In genomic region chr2:167745409-167745808, GRCm38 (mm10) we compare ENCODE assay signal across 17 mouse cellular contexts. TPM values are rescaled to one million over a fixed set of nuclear protein-coding genes. Genes with fewer than 3 reads are reported as not detected.
A peak's percentile ranks its signal among the peaks of the same experiment; 100 is the strongest.
DNase-seq lines count a peak whose midpoint lies in the region; ATAC-seq and TF ChIP-seq lines count a peak whose summit lies in the region.
"Had no signal": no experiment of that assay in that cellular context is flagged by ENCODE, and none has a peak within 500 bp of the region (broad histone marks: within the 10 kb centered on the region; RNA-seq: fewer than 3 reads in every experiment).

No protein-coding gene starts in this region.

- TF ChIP-seq POLR2A in cerebellum, adult 2 months (IDR thresholded peaks at IDR 0.05; ENCODE audit: borderline replicate concordance, insufficient read depth, low read length): no peak
- no peak for TF ChIP-seq POLR2A in thymus, adult 2 months (IDR thresholded peaks at IDR 0.05; ENCODE audit: control insufficient read depth, extremely low read depth, insufficient read depth, low read length, poor library complexity)

- H3K27me3 ChIP-seq in hindbrain, embryonic 12.5 days: no peaks in the 10 kb centered on the region
- H3K27me3 ChIP-seq in hindbrain, embryonic 14.5 days (ENCODE audit: control insufficient read depth, insufficient read depth, low read length): no peaks in the 10 kb centered on the region
- H3K27me3 ChIP-seq in forebrain, postnatal 0 days (ENCODE audit: insufficient read depth, low read length): no peaks in the 10 kb centered on the region
- no peaks in the 10 kb centered on the region for H3K27me3 ChIP-seq in midbrain, postnatal 0 days (ENCODE audit: insufficient read depth, low read length)
- no peaks in the 10 kb centered on the region for H3K27me3 ChIP-seq in cerebellum, adult 2 months (ENCODE audit: control insufficient read depth, insufficient read depth, low read length)
- no peaks in the 10 kb centered on the region for H3K27me3 ChIP-seq in thymus, adult 2 months (ENCODE audit: control insufficient read depth, insufficient read depth, low read length)
- H3K27me3 ChIP-seq: limb, embryonic 13.5 days had no signal

- no peak for ATAC-seq in hindbrain, embryonic 12.5 days (ENCODE audit: low FRiP score)
- ATAC-seq in hindbrain, embryonic 14.5 days (ENCODE audit: low FRiP score): no peak
- peak; percentile 71 for ATAC-seq in forebrain, postnatal 0 days
- peak; percentile 58 for ATAC-seq in midbrain, postnatal 0 days (ENCODE audit: low FRiP score)

- no peaks in the 10 kb centered on the region for H3K36me3 ChIP-seq in hindbrain, embryonic 12.5 days
- no peaks in the 10 kb centered on the region for H3K36me3 ChIP-seq in hindbrain, embryonic 14.5 days (replicated peaks; ENCODE audit: control insufficient read depth, insufficient read depth)
- no peaks in the 10 kb centered on the region for H3K36me3 ChIP-seq in forebrain, postnatal 0 days (ENCODE audit: insufficient read depth)
- no peaks in the 10 kb centered on the region for H3K36me3 ChIP-seq in midbrain, postnatal 0 days (ENCODE audit: insufficient read depth, low read length)
- no peaks in the 10 kb centered on the region for H3K36me3 ChIP-seq in thymus, adult 2 months (ENCODE audit: control insufficient read depth, insufficient read depth, low read length)
- H3K36me3 ChIP-seq: limb, embryonic 13.5 days had no signal

- H3K4me3 ChIP-seq in hindbrain, embryonic 12.5 days: no peak overlapping the region
- no peak overlapping the region for H3K4me3 ChIP-seq in hindbrain, embryonic 14.5 days (replicated peaks; ENCODE audit: low read length)
- H3K4me3 ChIP-seq in forebrain, postnatal 0 days (ENCODE audit: low read depth, low read length): no peak overlapping the region
- H3K4me3 ChIP-seq in midbrain, postnatal 0 days (ENCODE audit: low read depth, low read length): no peak overlapping the region
- H3K4me3 ChIP-seq in cerebellum, adult 2 months (replicated peaks; ENCODE audit: insufficient read depth, low read depth, low read length): no peak overlapping the region
- no peak overlapping the region for H3K4me3 ChIP-seq in thymus, adult 2 months (ENCODE audit: control insufficient read depth, insufficient read depth, low read length)
- H3K4me3 ChIP-seq: erythroblast, embryonic 14.5 days; limb, embryonic 13.5 days had no signal

- no peak overlapping the region for H3K4me2 ChIP-seq in hindbrain, embryonic 12.5 days (replicated peaks)
- no peak overlapping the region for H3K4me2 ChIP-seq in hindbrain, embryonic 14.5 days (replicated peaks)
- no peak overlapping the region for H3K4me2 ChIP-seq in forebrain, postnatal 0 days (ENCODE audit: low read depth)
- H3K4me2 ChIP-seq in midbrain, postnatal 0 days (ENCODE audit: low read depth, low read length, poor library complexity, severe bottlenecking): no peak overlapping the region
- H3K4me2 ChIP-seq: limb, embryonic 13.5 days had no signal

- H3K9ac ChIP-seq in hindbrain, embryonic 12.5 days: peak overlapping the region; percentile 24; the same call in 1 of the 2 replicates
- H3K9ac ChIP-seq in hindbrain, embryonic 14.5 days: no peak overlapping the region
- H3K9ac ChIP-seq in forebrain, postnatal 0 days: no peak overlapping the region
- no peak overlapping the region for H3K9ac ChIP-seq in midbrain, postnatal 0 days (replicated peaks; ENCODE audit: low read length, poor library complexity, severe bottlenecking)
- H3K9ac ChIP-seq: limb, embryonic 13.5 days had no signal

- WGBS in hindbrain, embryonic 12.5 days: 57% methylated on average over 6 of the region's 6 CpGs
- 63% methylated on average over 6 of the region's 6 CpGs for WGBS in hindbrain, embryonic 14.5 days
- 49% methylated on average over 6 of the region's 6 CpGs for WGBS in forebrain, postnatal 0 days
- WGBS in midbrain, postnatal 0 days: 58% methylated on average over 6 of the region's 6 CpGs
- 36% methylated on average over 6 of the region's 6 CpGs for WGBS in cerebellum, adult 2 months
- WGBS in thymus, adult 2 months: 95% methylated on average over 6 of the region's 6 CpGs

- no peak for DNase-seq in hindbrain, embryonic 14.5 days (ENCODE audit: low spot score)
- DNase-seq in retina, postnatal 1 day: peak; percentile 67
- no peak for DNase-seq in retina, embryonic 14.5 days (ENCODE audit: low spot score)
- peak; percentile 14 for DNase-seq in forebrain, postnatal 0 days
- DNase-seq in midbrain, postnatal 0 days (ENCODE audit: low spot score): peak; percentile 36
- DNase-seq in cerebellum, adult 2 months: no peak
- no peak for DNase-seq in thymus, adult 2 months
- DNase-seq: adrenal gland, adult 2 months; cerebellum, postnatal 36 days; gastrocnemius, postnatal 10 days; heart, postnatal 10 days; kidney, adult 8-10 months; layer of hippocampus, adult 9-11 months; lung, adult 2 months had no signal

- peak overlapping the region; percentile 44; the same call in 1 of the 2 replicates for H3K27ac ChIP-seq in hindbrain, embryonic 12.5 days
- H3K27ac ChIP-seq in hindbrain, embryonic 14.5 days: no peak overlapping the region
- no peak overlapping the region for H3K27ac ChIP-seq in forebrain, postnatal 0 days (ENCODE audit: low read depth, low read length)
- no peak overlapping the region for H3K27ac ChIP-seq in midbrain, postnatal 0 days (ENCODE audit: low read depth, low read length)
- no peak overlapping the region for H3K27ac ChIP-seq in cerebellum, adult 2 months (ENCODE audit: insufficient read depth, low read length)
- H3K27ac ChIP-seq in thymus, adult 2 months (ENCODE audit: control insufficient read depth, insufficient read depth, low read length): no peak overlapping the region
- H3K27ac ChIP-seq: limb, embryonic 13.5 days had no signal

- no peaks in the 10 kb centered on the region for H3K9me3 ChIP-seq in hindbrain, embryonic 12.5 days (replicated peaks)
- H3K9me3 ChIP-seq in hindbrain, embryonic 14.5 days (ENCODE audit: control insufficient read depth, low read length): no peaks in the 10 kb centered on the region
- H3K9me3 ChIP-seq in forebrain, postnatal 0 days (ENCODE audit: low read length): no peaks in the 10 kb centered on the region
- no peaks in the 10 kb centered on the region for H3K9me3 ChIP-seq in midbrain, postnatal 0 days (ENCODE audit: low read length)
- H3K9me3 ChIP-seq: limb, embryonic 13.5 days had no signal

- H3K4me1 ChIP-seq in hindbrain, embryonic 12.5 days: peaks cover 23% of the 10 kb centered on the region
- H3K4me1 ChIP-seq in hindbrain, embryonic 14.5 days (replicated peaks; ENCODE audit: control insufficient read depth, insufficient read depth, low read length): peaks cover 13% of the 10 kb centered on the region; the same call in 1 of the 2 replicates
- H3K4me1 ChIP-seq in forebrain, postnatal 0 days (ENCODE audit: insufficient read depth): no peaks in the 10 kb centered on the region
- H3K4me1 ChIP-seq in midbrain, postnatal 0 days (ENCODE audit: insufficient read depth, low read length): no peaks in the 10 kb centered on the region
- no peaks in the 10 kb centered on the region for H3K4me1 ChIP-seq in cerebellum, adult 2 months (ENCODE audit: control insufficient read depth, insufficient read depth, low read length)
- H3K4me1 ChIP-seq in thymus, adult 2 months (replicated peaks; ENCODE audit: control insufficient read depth, insufficient read depth, low read length): no peaks in the 10 kb centered on the region

- no peak for TF ChIP-seq CTCF in forebrain, postnatal 0 days (IDR thresholded peaks at IDR 0.05; ENCODE audit: low read depth)
- no peak for TF ChIP-seq CTCF in midbrain, postnatal 0 days (IDR thresholded peaks at IDR 0.05)
- no peak for TF ChIP-seq CTCF in cerebellum, adult 2 months (IDR thresholded peaks at IDR 0.05; ENCODE audit: borderline replicate concordance, insufficient read depth, low read depth, low read length)
- TF ChIP-seq CTCF in thymus, adult 2 months (IDR thresholded peaks at IDR 0.05; ENCODE audit: borderline replicate concordance, control insufficient read depth, extremely low read depth, insufficient read depth, low read length, poor library complexity): no peak

RNA-seq across cellular contexts. Expression of gene Tmem189, which starts 55.8 kb away (rescaled TPM):
- polyA plus RNA-seq in hindbrain, embryonic 12.5 days (2016; fragmentation: Nextera tagmentation; extraction: Ambion mirVana): 39.0 and 43.9 TPM in 2 replicates
- 33.9 and 37.5 TPM in 2 replicates for polyA plus RNA-seq in hindbrain, embryonic 14.5 days (2014; fragmentation: Nextera tagmentation; extraction: Ambion mirVana)
- total RNA-seq in forebrain, postnatal 0 days (2014; rRNA removed): 37.7 and 39.5 TPM in 2 replicates
- polyA plus RNA-seq in forebrain, postnatal 0 days (2015; fragmentation: Nextera tagmentation; extraction: Ambion mirVana): 33.7 and 38.4 TPM in 2 replicates
- 45.5 and 65.9 TPM in 2 replicates for total RNA-seq in midbrain, postnatal 0 days (2014; rRNA removed)
- polyA plus RNA-seq in midbrain, postnatal 0 days (2015; fragmentation: Nextera tagmentation; extraction: Ambion mirVana): 33.5 and 35.3 TPM in 2 replicates
- polyA plus RNA-seq in cerebellum, adult 2 months (2012; rRNA removed): 105 and 113 TPM in 2 replicates
- 209 and 215 TPM in 2 replicates for polyA plus RNA-seq in thymus, adult 2 months (2012; rRNA removed)

RNA-seq across cellular contexts. Expression of gene Cebpb, which starts 56.7 kb away (rescaled TPM):
- 4.1 and 4.5 TPM in 2 replicates for polyA plus RNA-seq in hindbrain, embryonic 12.5 days (2016; fragmentation: Nextera tagmentation; extraction: Ambion mirVana)
- polyA plus RNA-seq in hindbrain, embryonic 14.5 days (2014; fragmentation: Nextera tagmentation; extraction: Ambion mirVana): 3.5 and 3.6 TPM in 2 replicates
- total RNA-seq in forebrain, postnatal 0 days (2014; rRNA removed): 4.2 and 5.7 TPM in 2 replicates
- polyA plus RNA-seq in forebrain, postnatal 0 days (2015; fragmentation: Nextera tagmentation; extraction: Ambion mirVana): 4.3 and 4.5 TPM in 2 replicates
- 5.8 and 8.0 TPM in 2 replicates for total RNA-seq in midbrain, postnatal 0 days (2014; rRNA removed)
- polyA plus RNA-seq in midbrain, postnatal 0 days (2015; fragmentation: Nextera tagmentation; extraction: Ambion mirVana): 4.4 and 5.4 TPM in 2 replicates
- 8.2 and 8.7 TPM in 2 replicates for polyA plus RNA-seq in cerebellum, adult 2 months (2012; rRNA removed)
- 69.6 and 135 TPM in 2 replicates for polyA plus RNA-seq in thymus, adult 2 months (2012; rRNA removed)

Comparison
In these comparisons a context has a peak if more than half of its experiments do, and no peak if none do; other contexts are left out.
1. DNase-seq: peak in retina, postnatal 1 day (single experiment), forebrain, postnatal 0 days (single experiment) and midbrain, postnatal 0 days (single experiment); none in hindbrain, embryonic 14.5 days (single experiment), retina, embryonic 14.5 days (single experiment), cerebellum, adult 2 months (0 of 2) and thymus, adult 2 months (single experiment).
2. ATAC-seq: peak in forebrain, postnatal 0 days (single experiment) and midbrain, postnatal 0 days (single experiment); none in hindbrain, embryonic 12.5 days (single experiment) and hindbrain, embryonic 14.5 days (single experiment).